Mouse (Mus musculus) olfactory bulb, adult 2 months (tissue): ENCODE measurements around the gene AI464131. TPM values are rescaled to one million over a fixed set of nuclear protein-coding genes. Genes with fewer than 3 reads are reported as not detected.

Source experiments
- H3K27ac ChIP-seq: fragments of 200-500 bp; 2 replicates; pipeline ENCODE4 v1.5.1; 2012; ENCODE audit warnings: low read depth, low read length; ENCODE audit not compliant: insufficient read depth
- H3K4me1 ChIP-seq: fragments of 200-500 bp; 2 replicates; pipeline ENCODE4 v1.6.1; 2012; ENCODE audit warnings: low read length; ENCODE audit not compliant: control insufficient read depth, insufficient read depth
- H3K4me3 ChIP-seq: fragments of 200-500 bp; 2 replicates; pipeline ENCODE4 v1.5.1; 2012; ENCODE audit warnings: mild to moderate bottlenecking, low read depth, low read length, moderate library complexity; ENCODE audit not compliant: insufficient read depth
- CTCF ChIP-seq: fragments of 200-500 bp; IDR thresholded peaks from 2 replicates; pipeline ENCODE4 v1.5.1; 2012; ENCODE audit warnings: low read depth, mild to moderate bottlenecking, low read length, moderate library complexity; ENCODE audit not compliant: insufficient read depth
- POLR2A ChIP-seq: fragments of 200-500 bp; IDR thresholded peaks from 2 replicates; pipeline ENCODE4 v1.6.1; 2012; ENCODE audit warnings: mild to moderate bottlenecking, low read depth, low read length, moderate library complexity; ENCODE audit not compliant: insufficient read depth
- WGBS: fragments of 180-500 bp; shearing (Covaris S2); methylation state at CpG from one replicate; pipeline ENCODE4 v1.1.7; 2018; 5-methylcytosine and 5-hydroxymethylcytosine counted together
- polyA plus RNA-seq: library from polyadenylated mRNA; stranded (reverse); fragments of >200 nt; gene quantifications from 2 replicates; pipeline ENCODE4 v1.2.4, GENCODE M21; 2012; ENCODE audit warnings: low replicate concordance; ENCODE audit not compliant: missing spikeins, insufficient read depth, insufficient read length

The AI464131 gene
- polyA plus RNA-seq, 1 experiment, result not detected

GRCm38 (mm10) chr4:41498921-41499391 lies 3.9 kb downstream of the AI464131 start:
- WGBS, result 75% methylated on average over 43 of the region's 43 CpGs
- H3K27ac ChIP-seq, result no peak overlapping the region
- TF ChIP-seq CTCF (no peak), POLR2A (no peak)
- H3K4me1 ChIP-seq, result peaks cover 22% of the 10 kb centered on the region
- no peak overlapping the region for H3K4me3 ChIP-seq

DNA sequence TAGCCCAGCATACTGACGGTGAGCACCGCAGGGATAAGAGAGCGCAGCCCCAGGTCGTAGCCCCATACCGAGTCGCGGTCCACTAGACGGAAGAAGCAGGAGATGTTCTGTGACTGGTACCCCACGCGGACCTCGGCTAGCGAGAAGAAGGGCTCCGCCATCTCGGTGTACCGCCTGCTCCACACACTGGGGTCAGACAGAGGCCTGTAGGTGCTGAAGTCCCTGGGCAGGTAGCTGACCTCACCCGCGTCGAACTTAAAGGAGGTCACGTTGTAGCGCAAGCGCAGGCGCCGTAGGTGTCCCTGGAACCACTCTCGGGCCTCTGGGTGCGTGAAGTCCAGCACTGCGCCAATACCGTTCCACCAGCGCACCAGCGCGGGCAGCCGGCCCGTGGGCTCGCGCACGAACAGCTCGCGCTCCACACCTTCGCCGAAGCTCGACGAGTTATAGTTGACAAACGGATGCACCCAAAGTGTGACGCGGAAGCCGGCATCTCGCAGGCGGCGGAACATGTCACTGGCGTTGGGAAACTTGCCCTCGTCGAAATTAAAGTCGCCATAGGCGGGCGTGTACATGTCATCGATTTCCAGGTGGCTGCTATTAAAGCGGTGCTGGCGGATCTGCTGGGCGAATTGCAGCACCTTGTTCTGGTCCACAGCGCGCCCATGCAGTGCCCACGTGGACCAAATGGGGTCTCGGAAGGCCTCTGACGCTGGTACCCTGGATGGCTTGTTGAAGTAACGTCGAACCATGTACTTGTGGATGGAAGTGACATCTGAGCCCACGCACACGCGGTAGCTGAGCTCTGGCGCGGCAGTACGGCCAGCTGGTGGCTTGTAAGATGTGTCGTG lies 4.7 kb downstream of the AI464131 start:
- TF ChIP-seq CTCF (no peak), POLR2A (no peak)
- Histone ChIP-seq H3K27ac (no peak overlapping the region), H3K4me3 (peak overlapping the region; percentile 18), H3K4me1 (peaks cover 22% of the 10 kb centered on the region)
- 58% methylated on average over 72 of the region's 72 CpGs for WGBS

DNA sequence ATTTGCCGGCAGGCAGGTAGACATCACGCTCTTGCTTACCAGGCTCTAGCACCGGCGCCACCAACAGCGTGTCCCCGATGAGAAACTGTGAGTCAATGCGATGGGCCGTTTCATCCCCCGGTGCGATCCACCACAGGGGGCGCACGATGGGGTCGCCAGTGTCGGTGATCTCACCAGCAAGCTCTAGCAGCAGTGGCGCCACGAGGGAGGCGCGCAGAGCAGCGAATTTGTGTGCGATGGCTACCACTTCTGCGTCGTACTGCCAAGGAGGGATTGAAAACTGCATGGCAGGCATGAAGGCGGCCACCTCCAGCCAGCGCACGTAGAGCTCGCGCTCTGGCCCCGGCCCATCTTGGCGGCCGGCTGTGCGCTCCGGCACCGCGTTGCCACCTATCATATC lies 5.3 kb downstream of the AI464131 start:
- Histone ChIP-seq H3K4me1 (peaks cover 21% of the 10 kb centered on the region), H3K27ac (no peak overlapping the region), H3K4me3 (peak overlapping the region; percentile 18)
- WGBS, result 38% methylated on average over 34 of the region's 34 CpGs
- TF ChIP-seq CTCF, result no peak
- TF ChIP-seq POLR2A, result no peak

DNA sequence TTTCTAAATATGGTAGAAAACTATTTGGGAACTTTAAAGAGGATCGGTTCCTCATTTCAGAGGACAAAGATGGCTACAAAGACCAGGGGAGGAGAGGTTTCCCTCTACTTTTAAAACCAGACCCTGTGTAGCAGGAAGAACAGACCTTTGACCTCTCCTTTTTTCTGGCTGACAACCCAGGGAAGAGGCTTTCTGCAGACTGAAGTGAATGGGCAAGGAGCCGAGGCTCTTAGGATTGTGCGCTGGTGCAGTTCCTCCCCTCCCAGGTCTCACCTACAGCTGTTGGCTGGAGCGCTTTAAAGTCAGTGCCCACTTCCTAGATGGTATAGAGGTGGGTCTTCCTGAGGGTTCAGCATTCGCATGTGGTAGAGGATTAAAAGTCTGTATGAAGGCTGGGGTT lies 5.8 kb downstream of the AI464131 start:
- Histone ChIP-seq H3K27ac (no peak overlapping the region), H3K4me1 (peaks cover 16% of the 10 kb centered on the region; the same call in 1 of the 2 replicates), H3K4me3 (no peak overlapping the region)
- WGBS, result 90% methylated on average over 5 of the region's 5 CpGs
- TF ChIP-seq CTCF, result no peak

DNA sequence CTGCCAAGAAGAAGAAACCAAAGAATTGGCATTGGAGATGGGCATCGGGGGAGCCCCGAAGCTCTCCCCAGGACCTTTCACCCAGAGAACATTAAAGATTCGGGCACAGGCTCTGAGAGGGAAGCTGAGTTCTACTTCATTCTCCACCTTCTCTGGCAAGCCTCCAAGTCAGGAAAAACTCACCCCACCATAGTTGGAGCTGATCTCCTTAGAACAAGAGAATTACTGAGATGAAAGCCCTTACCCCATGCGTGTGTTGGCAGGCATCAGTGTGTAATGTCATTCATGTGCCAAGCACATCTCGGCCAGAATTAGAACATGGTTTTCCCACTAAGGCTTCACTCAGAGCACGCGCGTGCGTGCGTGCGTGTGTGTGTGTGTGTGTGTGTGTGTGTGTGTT lies 7.0 kb downstream of the AI464131 start:
- Histone ChIP-seq H3K4me3 (no peak overlapping the region), H3K27ac (no peak overlapping the region), H3K4me1 (peaks cover 16% of the 10 kb centered on the region; the same call in 1 of the 2 replicates)
- TF ChIP-seq CTCF, result no peak
- 42% methylated on average over 11 of the region's 11 CpGs for WGBS

DNA sequence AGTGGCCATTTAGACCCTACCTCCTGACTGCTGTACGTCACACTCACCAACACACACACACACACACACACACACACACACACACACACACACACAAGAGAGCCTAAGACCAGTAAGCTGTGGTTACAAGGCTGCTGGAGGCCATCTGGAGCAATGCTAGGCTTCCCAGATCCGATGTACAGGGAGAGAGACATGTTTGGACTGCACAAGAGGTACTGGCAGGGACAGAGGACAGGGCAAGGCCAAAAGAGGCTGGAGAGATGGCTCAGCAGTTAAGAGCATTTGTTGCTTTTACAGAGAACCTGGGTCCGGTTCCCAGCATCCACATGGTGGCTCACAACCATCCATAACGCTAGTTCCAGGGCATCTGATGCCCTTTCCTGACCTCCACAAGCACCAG lies 7.8 kb downstream of the AI464131 start:
- WGBS, result 80% methylated on average over 4 of the region's 4 CpGs
- Histone ChIP-seq H3K27ac (no peak overlapping the region), H3K4me1 (peaks cover 16% of the 10 kb centered on the region; the same call in 1 of the 2 replicates), H3K4me3 (no peak overlapping the region)
- TF ChIP-seq CTCF (no peak), POLR2A (no peak)

- TF ChIP-seq POLR2A (no peak), CTCF (no peak)
These were observed 8.5 kb downstream of the AI464131 start for GRCm38 (mm10) chr4:41494378-41494777.

DNA sequence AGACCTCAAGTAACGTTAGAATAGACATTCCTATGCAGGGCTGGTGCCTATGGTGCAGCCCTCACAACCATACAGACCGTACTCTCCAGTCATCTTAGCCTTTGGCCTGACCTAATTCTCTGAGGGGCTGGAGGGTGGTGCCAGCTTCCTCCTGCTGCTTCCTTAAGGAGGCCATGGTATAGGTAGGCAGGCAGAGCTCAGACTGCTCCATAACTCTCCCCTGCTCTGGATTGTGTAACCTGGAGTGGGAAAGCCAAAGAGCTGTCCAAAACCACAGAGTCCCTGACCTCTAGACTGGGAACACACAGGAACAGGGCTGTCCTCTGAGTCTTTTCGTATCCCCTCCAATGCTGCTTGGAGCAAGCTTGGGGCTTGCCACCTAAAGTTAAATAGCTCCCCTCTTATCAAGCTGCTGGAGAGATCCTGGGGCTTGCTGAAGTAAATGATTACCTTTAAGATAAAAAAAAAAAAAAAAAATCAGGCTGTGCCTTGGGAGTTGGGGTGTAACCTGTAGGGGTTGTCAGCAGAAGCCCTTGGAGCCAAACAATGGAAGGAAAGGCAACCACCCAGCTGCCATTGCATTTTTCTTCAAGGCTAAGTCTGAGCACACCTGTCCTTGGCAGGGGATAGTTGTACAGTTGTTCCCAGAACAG lies 9.3 kb downstream of the AI464131 start:
- Histone ChIP-seq H3K4me1 (peaks cover 10% of the 10 kb centered on the region; the same call in 1 of the 2 replicates), H3K27ac (no peak overlapping the region), H3K4me3 (no peak overlapping the region)
- WGBS, result 97% methylated on average over 3 of the region's 3 CpGs
- TF ChIP-seq CTCF, result no peak
- no peak for TF ChIP-seq POLR2A

More at GRCm38 (mm10) chr4:41494378-41494777, 8.5 kb downstream of the AI464131 start:
- Histone ChIP-seq H3K4me3 (no peak overlapping the region), H3K27ac (no peak overlapping the region), H3K4me1 (peaks cover 16% of the 10 kb centered on the region; the same call in 1 of the 2 replicates)
- WGBS, result 64% methylated on average over 3 of the region's 3 CpGs

GRCm38 (mm10) chr4:41492951-41493350 lies 9.9 kb downstream of the AI464131 start:
- TF ChIP-seq CTCF (no peak), POLR2A (no peak)
- no peak overlapping the region for H3K4me3 ChIP-seq
- WGBS, result 90% methylated on average over 7 of the region's 7 CpGs
- H3K27ac ChIP-seq, result no peak overlapping the region
- peaks cover 8% of the 10 kb centered on the region; the same call in 1 of the 2 replicates for H3K4me1 ChIP-seq
